Mouse (Mus musculus): ENCODE measurements around the gene Topbp1. TPM values are rescaled to one million over a fixed set of nuclear protein-coding genes. Genes with fewer than 3 reads are reported as not detected.

The Topbp1 gene
- polyA plus RNA-seq, 1 experiment from 2014 or later = 53.8 TPM

- H3K27ac ChIP-seq (ENCODE audit: low read depth, low read length) = no peak overlapping the region
- peaks cover 21% of the 10 kb centered on the region for H3K4me1 ChIP-seq (ENCODE audit: control insufficient read depth, insufficient read depth, low read length)
- ATAC-seq (replicated peaks; ENCODE audit: insufficient number of reproducible peaks, low FRiP score, low TSS enrichment) = no peak
- no peak overlapping the region for H3K4me2 ChIP-seq
- H3K27me3 ChIP-seq (ENCODE audit: control insufficient read depth, insufficient read depth, low read length) = no peaks in the 10 kb centered on the region
- H3K9me3 ChIP-seq (replicated peaks; ENCODE audit: control insufficient read depth, low read length) = no peaks in the 10 kb centered on the region
- 81% methylated on average over 4 of the region's 4 CpGs for WGBS (ENCODE audit: insufficient replicate concordance)
- no peak overlapping the region for H3K9ac ChIP-seq (ENCODE audit: low read depth, low read length)
- peaks cover 19% of the 10 kb centered on the region for H3K36me3 ChIP-seq (ENCODE audit: control insufficient read depth, insufficient read depth, low read length)
- no peak overlapping the region for H3K4me3 ChIP-seq (ENCODE audit: low read depth, low read length)
Measured at GRCm38 (mm10) chr9:103358545-103358944, 53.5 kb downstream of the Topbp1 start.

- Histone ChIP-seq H3K27ac (ENCODE audit: low read depth, low read length) (no peak overlapping the region), H3K9me3 (replicated peaks; ENCODE audit: control insufficient read depth, low read length) (no peaks in the 10 kb centered on the region), H3K27me3 (ENCODE audit: control insufficient read depth, insufficient read depth, low read length) (no peaks in the 10 kb centered on the region), H3K9ac (ENCODE audit: low read depth, low read length) (no peak overlapping the region), H3K4me3 (ENCODE audit: low read depth, low read length) (no peak overlapping the region), H3K36me3 (ENCODE audit: control insufficient read depth, insufficient read depth, low read length) (peaks cover 19% of the 10 kb centered on the region), H3K4me2 (no peak overlapping the region), H3K4me1 (ENCODE audit: control insufficient read depth, insufficient read depth, low read length) (peaks cover 21% of the 10 kb centered on the region)
- WGBS (ENCODE audit: insufficient replicate concordance) = 72% methylated on average over 2 of the region's 2 CpGs
- no peak for ATAC-seq (replicated peaks; ENCODE audit: insufficient number of reproducible peaks, low FRiP score, low TSS enrichment)
Measured at GRCm38 (mm10) chr9:103360642-103361041, 55.6 kb downstream of the Topbp1 start.

- Histone ChIP-seq H3K4me3 (ENCODE audit: low read depth, low read length) (peak overlapping the region; percentile 71), H3K9me3 (replicated peaks; ENCODE audit: control insufficient read depth, low read length) (no peaks in the 10 kb centered on the region), H3K4me1 (ENCODE audit: control insufficient read depth, insufficient read depth, low read length) (peaks cover 28% of the 10 kb centered on the region), H3K4me2 (peak overlapping the region; percentile 64), H3K36me3 (ENCODE audit: control insufficient read depth, insufficient read depth, low read length) (peaks cover 16% of the 10 kb centered on the region), H3K9ac (ENCODE audit: low read depth, low read length) (0 out of 2 replicates have a peak overlapping the region, but pooled peaks have one; percentile 36), H3K27ac (ENCODE audit: low read depth, low read length) (no peak overlapping the region), H3K27me3 (ENCODE audit: control insufficient read depth, insufficient read depth, low read length) (no peaks in the 10 kb centered on the region)
- no peak for ATAC-seq (replicated peaks; ENCODE audit: insufficient number of reproducible peaks, low FRiP score, low TSS enrichment)
- 68% methylated on average over 6 of the region's 6 CpGs for WGBS (ENCODE audit: insufficient replicate concordance)
Measured at GRCm38 (mm10) chr9:103363088-103363487, 58.1 kb downstream of the Topbp1 start.

GRCm38 (mm10) chr9:103363730-103364417 lies 58.9 kb downstream of the Topbp1 start:
- peak overlapping the region; percentile 64 for H3K4me2 ChIP-seq
- H3K9me3 ChIP-seq (replicated peaks; ENCODE audit: control insufficient read depth, low read length) = no peaks in the 10 kb centered on the region
- no peaks in the 10 kb centered on the region for H3K27me3 ChIP-seq (ENCODE audit: control insufficient read depth, insufficient read depth, low read length)
- peak overlapping the region; percentile 98; the same call in 1 of the 2 replicates for H3K27ac ChIP-seq (ENCODE audit: low read depth, low read length)
- 2% methylated on average over 21 of the region's 21 CpGs for WGBS (ENCODE audit: insufficient replicate concordance)
- H3K9ac ChIP-seq (ENCODE audit: low read depth, low read length) = peak overlapping the region; percentile 95
- peaks cover 10% of the 10 kb centered on the region for H3K36me3 ChIP-seq (ENCODE audit: control insufficient read depth, insufficient read depth, low read length)
- H3K4me3 ChIP-seq (ENCODE audit: low read depth, low read length) = peak overlapping the region; percentile 71
- ATAC-seq (replicated peaks; ENCODE audit: insufficient number of reproducible peaks, low FRiP score, low TSS enrichment) = no peak
- peaks cover 21% of the 10 kb centered on the region; the same call in 1 of the 2 replicates for H3K4me1 ChIP-seq (ENCODE audit: control insufficient read depth, insufficient read depth, low read length)

- H3K9ac ChIP-seq (ENCODE audit: low read depth, low read length) = peak overlapping the region; percentile 95
- H3K27me3 ChIP-seq (ENCODE audit: control insufficient read depth, insufficient read depth, low read length) = no peaks in the 10 kb centered on the region
- peaks cover 10% of the 10 kb centered on the region for H3K36me3 ChIP-seq (ENCODE audit: control insufficient read depth, insufficient read depth, low read length)
- WGBS (ENCODE audit: insufficient replicate concordance) = 4% methylated on average over 77 of the region's 94 CpGs
- peaks cover 19% of the 10 kb centered on the region; the same call in 1 of the 2 replicates for H3K4me1 ChIP-seq (ENCODE audit: control insufficient read depth, insufficient read depth, low read length)
- H3K9me3 ChIP-seq (replicated peaks; ENCODE audit: control insufficient read depth, low read length) = no peaks in the 10 kb centered on the region
- peak; percentile 50 for ATAC-seq (replicated peaks; ENCODE audit: insufficient number of reproducible peaks, low FRiP score, low TSS enrichment)
- peak overlapping the region; percentile 98 for H3K27ac ChIP-seq (ENCODE audit: low read depth, low read length)
- peak overlapping the region; percentile 64 for H3K4me2 ChIP-seq
- peak overlapping the region; percentile 71 for H3K4me3 ChIP-seq (ENCODE audit: low read depth, low read length)
Measured at GRCm38 (mm10) chr9:103364601-103365289, 59.7 kb downstream of the Topbp1 start.

- Histone ChIP-seq H3K4me1 (ENCODE audit: control insufficient read depth, insufficient read depth, low read length) (peaks cover 19% of the 10 kb centered on the region; the same call in 1 of the 2 replicates), H3K4me2 (peak within 1 kb of the TSS; percentile 70), H3K27ac (ENCODE audit: low read depth, low read length) (peak within 1 kb of the TSS; percentile 98), H3K36me3 (ENCODE audit: control insufficient read depth, insufficient read depth, low read length) (peaks cover 10% of the 10 kb centered on the region), H3K27me3 (ENCODE audit: control insufficient read depth, insufficient read depth, low read length) (no peaks in the 10 kb centered on the region), H3K4me3 (ENCODE audit: low read depth, low read length) (peak within 1 kb of the TSS; percentile 71), H3K9me3 (replicated peaks; ENCODE audit: control insufficient read depth, low read length) (no peaks in the 10 kb centered on the region), H3K9ac (ENCODE audit: low read depth, low read length) (peak within 1 kb of the TSS; percentile 95)
- WGBS (ENCODE audit: insufficient replicate concordance) = 1% methylated on average over 78 of the region's 95 CpGs
- peak; percentile 96 for ATAC-seq (replicated peaks; ENCODE audit: insufficient number of reproducible peaks, low FRiP score, low TSS enrichment)
Measured at GRCm38 (mm10) chr9:103365290-103366247, 60.6 kb downstream of the Topbp1 start, which contains the start of gene Cdv3. Gene Cdv3, minus strand, starts transcription at chr9:103365840.

- no peak for ATAC-seq (replicated peaks; ENCODE audit: insufficient number of reproducible peaks, low FRiP score, low TSS enrichment)
- Histone ChIP-seq H3K4me2 (peak overlapping the region; percentile 70), H3K9ac (ENCODE audit: low read depth, low read length) (peak overlapping the region; percentile 61; the same call in 1 of the 2 replicates), H3K36me3 (ENCODE audit: control insufficient read depth, insufficient read depth, low read length) (peaks cover 10% of the 10 kb centered on the region), H3K9me3 (replicated peaks; ENCODE audit: control insufficient read depth, low read length) (no peaks in the 10 kb centered on the region), H3K27ac (ENCODE audit: low read depth, low read length) (peak overlapping the region; percentile 63), H3K4me3 (ENCODE audit: low read depth, low read length) (peak overlapping the region; percentile 71), H3K4me1 (ENCODE audit: control insufficient read depth, insufficient read depth, low read length) (peaks cover 19% of the 10 kb centered on the region; the same call in 1 of the 2 replicates), H3K27me3 (ENCODE audit: control insufficient read depth, insufficient read depth, low read length) (no peaks in the 10 kb centered on the region)
- WGBS (ENCODE audit: insufficient replicate concordance) = 55% methylated on average over 9 of the region's 9 CpGs
Measured at GRCm38 (mm10) chr9:103366356-103366755, 61.3 kb downstream of the Topbp1 start.

- no peak overlapping the region for H3K4me2 ChIP-seq
- H3K4me1 ChIP-seq (ENCODE audit: control insufficient read depth, insufficient read depth, low read length) = peaks cover 9% of the 10 kb centered on the region; the same call in 1 of the 2 replicates
- H3K9ac ChIP-seq (ENCODE audit: low read depth, low read length) = no peak overlapping the region
- 0 out of 2 replicates have a peak overlapping the region, but pooled peaks have one; percentile 16 for H3K27ac ChIP-seq (ENCODE audit: low read depth, low read length)
- 52% methylated on average over 4 of the region's 4 CpGs for WGBS (ENCODE audit: insufficient replicate concordance)
- no peaks in the 10 kb centered on the region for H3K36me3 ChIP-seq (ENCODE audit: control insufficient read depth, insufficient read depth, low read length)
- no peaks in the 10 kb centered on the region for H3K27me3 ChIP-seq (ENCODE audit: control insufficient read depth, insufficient read depth, low read length)
- no peaks in the 10 kb centered on the region for H3K9me3 ChIP-seq (replicated peaks; ENCODE audit: control insufficient read depth, low read length)
- no peak for ATAC-seq (replicated peaks; ENCODE audit: insufficient number of reproducible peaks, low FRiP score, low TSS enrichment)
- no peak overlapping the region for H3K4me3 ChIP-seq (ENCODE audit: low read depth, low read length)
Measured at GRCm38 (mm10) chr9:103369951-103370350, 64.9 kb downstream of the Topbp1 start.

All from heart, embryonic 11.5 days (tissue).